Mouse (Mus musculus) splenic B cell, adult 2 months (primary cell): ENCODE measurements around the gene Dhx16.

Experiments used
- DNase-seq: peaks from one replicate; pipeline ENCODE4 v3.0.0-alpha.2; 2011; ENCODE audit warnings: low read depth, low spot score
- H3K27me3 ChIP-seq: 2 replicates; pipeline ENCODE4 v1.6.1; 2012; ENCODE audit warnings: mild to moderate bottlenecking, low read length, moderate library complexity, mixed read lengths; ENCODE audit not compliant: control insufficient read depth, poor library complexity, insufficient read depth, severe bottlenecking
- H3K36me3 ChIP-seq: 2 replicates; pipeline ENCODE4 v1.6.1; 2012; ENCODE audit warnings: mild to moderate bottlenecking, low read length, moderate library complexity, mixed read lengths; ENCODE audit not compliant: control insufficient read depth, poor library complexity, insufficient read depth, severe bottlenecking

The Dhx16 gene

DNA sequence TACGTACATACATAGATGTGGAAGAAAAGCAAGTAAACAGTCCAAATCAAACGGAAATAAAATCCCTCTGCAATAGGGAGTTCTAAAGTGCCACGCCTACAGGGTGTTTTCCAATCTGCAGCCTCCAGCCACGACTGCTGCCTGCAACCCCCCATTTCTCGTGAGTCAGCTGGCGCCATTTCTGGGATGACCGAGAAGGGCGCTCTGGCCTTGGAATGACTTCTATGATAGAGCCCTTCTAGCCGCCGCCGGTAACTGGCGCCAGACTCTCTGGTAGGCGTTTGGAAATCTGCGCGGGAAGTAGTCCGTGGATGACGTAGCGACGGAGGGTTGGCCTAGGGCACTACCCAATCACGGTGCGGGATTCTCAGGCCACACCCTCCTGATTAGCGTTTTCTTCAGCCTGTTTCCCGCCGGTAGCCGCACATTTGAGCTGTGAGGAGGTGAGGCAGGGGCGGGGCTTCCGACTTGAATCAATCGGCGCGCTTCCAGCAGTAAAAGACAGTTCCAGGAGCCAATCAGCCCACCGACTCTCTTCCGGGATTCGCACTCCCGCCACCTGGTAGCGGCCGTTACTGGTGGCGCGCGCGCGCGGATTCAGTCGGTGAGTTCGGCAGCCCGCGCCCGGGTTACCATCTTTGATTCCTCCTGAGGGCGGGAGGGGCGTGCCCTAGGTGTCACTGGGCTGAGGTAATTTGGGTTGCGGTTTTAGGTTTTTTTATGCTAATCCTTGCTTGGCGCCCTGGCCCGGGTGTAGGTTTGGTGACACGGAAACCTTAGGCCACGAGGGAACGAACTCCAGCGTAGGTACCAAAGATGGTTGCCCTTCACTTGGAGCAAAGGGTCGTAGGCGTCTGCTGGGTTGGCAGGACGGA lies 38.3 kb upstream of the Dhx16 start, which contains the start of gene Mdc1:
TSS of gene Mdc1 (plus strand) at position 440 of the 875 bp plus-strand sequence.
- DNase-seq = peak; percentile 100
- Histone ChIP-seq H3K36me3 (peaks cover 11% of the 10 kb centered on the region), H3K27me3 (no peaks in the 10 kb centered on the region)

DNA sequence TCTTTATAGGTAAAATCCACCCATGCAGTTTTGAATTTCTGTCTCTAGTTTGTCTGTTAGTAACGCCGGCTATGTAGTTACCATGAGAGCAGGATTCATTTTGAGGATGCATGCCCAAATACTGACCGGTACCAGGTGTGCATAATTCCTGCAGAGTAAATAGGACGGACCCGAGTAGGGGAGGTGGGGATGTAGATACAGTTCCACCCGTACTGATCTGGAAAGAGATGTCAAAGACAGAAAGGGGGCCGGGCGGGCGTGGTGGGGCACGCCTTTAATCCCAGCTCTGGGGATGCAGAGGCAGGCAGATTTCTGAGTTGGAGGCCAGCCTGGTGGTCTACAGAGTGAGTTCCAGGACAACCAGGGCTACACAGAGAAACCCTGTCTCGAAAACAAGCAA lies 37.6 kb upstream of the Dhx16 start:
- DNase-seq = no peak

DNA sequence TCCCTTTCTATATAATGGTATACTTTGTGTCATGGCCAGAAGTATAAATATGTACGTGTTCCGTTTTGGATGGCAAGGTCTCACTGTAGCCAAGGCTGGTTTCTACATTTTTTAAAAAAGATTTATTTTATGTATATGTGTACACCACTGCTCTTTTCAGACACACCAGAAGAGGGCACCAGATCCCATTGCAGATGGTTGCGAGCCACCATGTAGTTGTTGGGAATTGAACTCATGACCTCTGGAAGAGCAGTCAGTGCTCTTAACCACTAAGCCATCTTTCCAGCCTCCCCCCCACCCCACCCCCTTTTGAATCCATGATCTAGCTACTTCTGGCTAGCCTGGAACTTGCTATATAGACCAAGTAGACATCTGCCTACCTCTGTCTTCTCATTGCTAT lies 36.1 kb upstream of the Dhx16 start:
- H3K36me3 ChIP-seq = peaks cover 11% of the 10 kb centered on the region
- peak; percentile 29 for DNase-seq
- no peaks in the 10 kb centered on the region for H3K27me3 ChIP-seq

More for the DNA sequence above, 37.6 kb upstream of the Dhx16 start:
- Histone ChIP-seq H3K27me3 (no peaks in the 10 kb centered on the region), H3K36me3 (peaks cover 11% of the 10 kb centered on the region)

DNA sequence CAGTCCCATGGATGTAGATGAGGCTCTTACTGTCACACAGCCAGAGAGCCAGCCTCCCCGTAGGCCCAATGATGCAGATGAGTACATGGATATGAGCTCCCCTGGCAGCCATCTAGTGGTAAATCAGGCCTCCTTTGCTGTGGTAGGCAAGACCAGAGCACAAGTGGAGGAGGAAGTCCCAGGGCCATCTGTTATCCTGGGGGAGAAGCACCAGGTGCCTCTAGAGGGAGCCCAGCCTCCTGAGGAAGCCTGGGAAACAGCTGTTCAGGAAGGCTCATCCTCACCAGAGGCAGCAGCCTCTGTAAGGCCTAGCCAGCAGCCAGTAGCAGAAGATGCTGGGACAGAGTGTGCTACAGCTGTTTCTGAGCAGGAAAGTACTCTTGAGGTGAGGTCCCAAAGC lies 31.5 kb upstream of the Dhx16 start:
- DNase-seq = no peak
- no peaks in the 10 kb centered on the region for H3K27me3 ChIP-seq
- peaks cover 18% of the 10 kb centered on the region for H3K36me3 ChIP-seq

DNA sequence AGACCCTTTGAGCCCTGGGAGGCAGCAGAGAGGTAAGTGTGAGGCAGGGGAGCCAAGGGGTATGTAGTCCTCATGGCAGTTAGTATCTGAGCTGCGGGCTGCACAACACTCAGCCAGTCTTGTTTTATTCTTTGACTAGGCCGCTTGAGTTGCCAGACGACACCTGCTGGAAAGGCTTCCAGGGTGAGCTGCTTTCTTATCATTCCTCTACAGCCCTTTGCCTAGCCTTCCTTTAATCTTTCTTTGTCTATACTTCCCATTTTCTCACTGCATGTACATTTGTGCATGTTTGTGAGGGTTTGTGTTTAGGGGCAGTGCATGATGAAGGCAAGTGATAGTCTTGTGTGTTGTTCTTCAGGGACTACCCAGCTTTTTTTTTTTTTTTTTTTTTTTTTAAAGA lies 28.6 kb upstream of the Dhx16 start:
- Histone ChIP-seq H3K27me3 (no peaks in the 10 kb centered on the region), H3K36me3 (peaks cover 13% of the 10 kb centered on the region)
- no peak for DNase-seq

DNA sequence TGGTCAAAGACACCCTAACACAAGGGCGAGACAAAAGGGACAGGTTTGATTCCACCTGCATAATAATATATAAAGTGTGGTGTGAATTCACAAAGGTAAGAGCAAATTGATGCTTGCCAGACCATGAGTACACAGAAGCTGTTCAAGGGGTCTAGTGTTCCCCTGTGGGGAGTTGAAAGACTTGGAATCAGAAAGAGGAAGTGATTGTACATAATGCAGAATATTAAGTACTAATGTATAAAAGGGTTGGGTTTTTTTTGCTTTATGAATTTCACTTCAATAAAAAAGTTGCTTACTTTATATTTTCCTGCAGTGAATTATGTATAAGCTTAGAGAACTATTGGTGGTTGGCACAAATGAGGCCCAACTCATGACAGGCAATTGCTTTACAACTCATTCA lies 20.2 kb upstream of the Dhx16 start:
- H3K36me3 ChIP-seq = peaks cover 2% of the 10 kb centered on the region; the same call in 1 of the 2 replicates
- no peaks in the 10 kb centered on the region for H3K27me3 ChIP-seq
- no peak for DNase-seq

DNA sequence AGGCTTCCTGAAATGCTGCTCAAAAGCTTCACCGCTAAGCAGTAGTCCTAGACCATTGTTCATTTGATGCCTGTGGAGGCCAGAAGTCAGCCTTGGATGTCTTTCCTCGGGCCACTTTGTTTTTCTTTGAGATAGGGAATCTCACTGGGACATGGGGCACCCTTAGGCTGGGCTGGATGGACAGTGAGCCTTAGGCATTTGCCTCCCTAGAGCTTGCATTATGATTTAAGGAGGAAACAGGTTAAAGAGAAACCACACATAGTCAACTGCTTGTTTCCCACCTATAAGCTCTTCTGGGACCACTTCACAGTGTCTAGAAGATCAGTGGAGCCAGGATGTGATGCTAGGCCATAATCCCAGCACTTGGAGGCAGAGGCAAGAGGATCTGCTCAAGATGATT lies 19.8 kb upstream of the Dhx16 start:
- Histone ChIP-seq H3K36me3 (no peaks in the 10 kb centered on the region; the same call in 1 of the 2 replicates), H3K27me3 (no peaks in the 10 kb centered on the region)
- no peak for DNase-seq

DNA sequence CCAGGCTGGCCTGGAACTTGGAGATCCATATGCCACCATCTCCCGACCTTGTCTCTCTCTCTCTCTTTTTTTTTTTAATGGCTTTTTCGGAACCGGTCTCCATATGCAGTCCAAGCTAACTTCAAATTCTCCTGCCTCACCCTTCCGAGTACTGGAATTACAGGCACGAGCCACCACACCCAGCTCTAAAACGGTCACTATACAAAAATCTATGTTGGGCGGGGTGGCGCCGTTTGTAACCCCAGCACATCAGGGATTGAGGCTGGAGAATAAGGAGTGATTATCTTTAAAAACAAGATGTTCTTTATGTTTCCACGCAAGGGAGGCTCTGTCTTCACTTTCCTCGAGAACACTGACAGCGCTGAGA lies 18.8 kb upstream of the Dhx16 start:
- Histone ChIP-seq H3K36me3 (no peaks in the 10 kb centered on the region; the same call in 1 of the 2 replicates), H3K27me3 (no peaks in the 10 kb centered on the region)
- no peak for DNase-seq

DNA sequence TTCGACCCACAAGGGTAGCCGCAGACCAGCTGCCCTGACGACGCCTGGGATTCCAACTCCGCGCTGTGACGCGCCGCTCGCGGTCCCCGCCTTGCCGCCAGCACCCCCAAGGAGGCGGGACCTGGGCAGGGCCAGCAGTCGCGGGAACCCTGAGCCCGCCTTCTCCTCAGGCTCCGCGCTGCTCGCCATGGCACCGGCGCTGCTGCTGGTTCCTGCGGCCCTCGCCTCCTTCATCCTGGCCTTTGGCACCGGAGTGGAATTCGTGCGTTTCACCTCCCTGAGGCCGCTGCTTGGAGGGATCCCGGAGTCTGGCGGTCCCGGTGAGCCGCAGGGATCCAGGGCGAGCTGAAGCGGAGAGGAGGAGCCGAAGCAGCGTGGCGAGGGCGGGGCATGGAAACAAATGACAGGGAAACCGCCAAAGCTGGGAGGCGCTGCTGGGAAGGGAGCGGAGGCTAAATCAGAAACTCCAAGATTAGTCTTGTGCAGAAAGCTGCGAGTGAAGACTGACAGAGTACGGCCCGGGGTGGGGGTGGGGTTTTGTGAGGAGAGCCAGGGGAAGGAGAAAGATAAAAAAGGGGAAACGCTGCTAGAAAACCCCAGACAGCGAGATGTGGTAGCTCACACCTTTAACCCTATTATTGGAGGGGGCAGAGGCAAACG lies 18.3 kb upstream of the Dhx16 start, which contains the start of gene Nrm:
TSS of gene Nrm (plus strand) at position 121 of the 660 bp plus-strand sequence.
- H3K27me3 ChIP-seq = no peaks in the 10 kb centered on the region
- H3K36me3 ChIP-seq = no peaks in the 10 kb centered on the region; the same call in 1 of the 2 replicates
- DNase-seq = peak; percentile 84

DNA sequence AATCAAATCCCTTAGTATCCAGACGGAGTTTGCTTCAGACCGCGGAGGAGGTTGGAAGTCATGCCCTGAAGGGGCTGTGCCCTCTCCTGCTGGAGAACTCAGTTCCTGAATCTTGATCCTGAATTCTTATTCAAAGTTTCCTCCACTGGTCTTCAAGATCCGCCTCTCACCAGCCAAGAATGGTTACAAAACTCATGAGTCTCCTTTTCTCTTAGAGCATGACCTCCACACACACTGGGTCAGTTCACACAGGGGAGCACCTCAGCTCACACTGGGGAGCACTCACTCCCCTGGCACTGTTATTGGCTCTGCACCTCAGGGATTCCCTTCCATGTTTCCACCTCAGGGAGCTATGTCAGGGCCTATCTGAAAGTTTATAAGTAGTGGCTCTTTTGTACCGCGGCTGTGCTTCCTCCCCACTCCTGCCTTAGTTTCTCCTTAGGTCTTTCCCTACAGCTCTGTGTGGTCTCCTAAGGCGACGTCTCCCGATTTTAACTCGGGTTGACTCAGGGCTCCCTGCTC lies 14.7 kb upstream of the Dhx16 start:
- no peak for DNase-seq
- Histone ChIP-seq H3K27me3 (no peaks in the 10 kb centered on the region), H3K36me3 (no peaks in the 10 kb centered on the region)

DNA sequence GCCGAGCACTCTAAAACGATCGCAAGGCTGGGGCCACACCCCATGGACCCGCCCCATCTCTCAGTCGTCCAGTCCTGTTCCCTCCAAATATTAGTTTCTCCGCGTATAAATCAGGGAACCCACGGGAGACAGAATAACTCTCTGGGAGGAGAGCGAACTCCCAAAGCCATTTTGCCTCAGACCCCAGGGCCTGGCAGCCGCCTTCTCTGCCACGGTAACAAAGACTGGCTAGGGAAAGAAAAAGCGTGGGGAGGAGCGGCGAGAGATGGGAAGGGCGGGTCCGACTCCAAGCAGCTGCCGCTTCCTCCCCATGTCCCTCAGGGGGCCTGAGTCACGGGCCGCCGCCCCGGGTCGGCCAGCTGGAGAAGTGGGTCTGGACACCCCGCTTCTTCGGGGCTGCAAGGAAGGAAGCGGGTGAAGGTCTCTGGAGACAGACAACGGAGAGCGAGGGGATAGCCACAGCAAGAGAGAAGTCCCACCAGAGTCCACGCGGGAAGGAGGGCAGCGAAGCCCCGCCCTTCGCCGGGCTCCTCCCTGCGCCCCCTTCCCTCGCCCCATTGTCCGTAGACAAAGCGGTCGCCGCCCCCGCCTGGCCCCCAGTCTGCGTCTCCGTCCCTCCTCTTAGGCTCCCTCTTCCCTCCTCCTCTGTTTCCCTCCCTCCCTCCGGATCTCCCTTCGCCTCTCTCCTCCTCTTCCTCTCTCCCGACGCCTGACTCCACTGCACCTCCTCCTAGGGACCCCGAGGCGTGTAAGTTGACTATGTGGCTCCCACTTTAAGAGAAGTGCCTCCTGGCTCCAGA lies 13.9 kb upstream of the Dhx16 start, which contains the start of gene Ppp1r18:
TSS of gene Ppp1r18 (plus strand) at position 113 of the 800 bp plus-strand sequence.
- peak; percentile 68 for DNase-seq
- Histone ChIP-seq H3K36me3 (no peaks in the 10 kb centered on the region; the same call in 1 of the 2 replicates), H3K27me3 (no peaks in the 10 kb centered on the region)

DNA sequence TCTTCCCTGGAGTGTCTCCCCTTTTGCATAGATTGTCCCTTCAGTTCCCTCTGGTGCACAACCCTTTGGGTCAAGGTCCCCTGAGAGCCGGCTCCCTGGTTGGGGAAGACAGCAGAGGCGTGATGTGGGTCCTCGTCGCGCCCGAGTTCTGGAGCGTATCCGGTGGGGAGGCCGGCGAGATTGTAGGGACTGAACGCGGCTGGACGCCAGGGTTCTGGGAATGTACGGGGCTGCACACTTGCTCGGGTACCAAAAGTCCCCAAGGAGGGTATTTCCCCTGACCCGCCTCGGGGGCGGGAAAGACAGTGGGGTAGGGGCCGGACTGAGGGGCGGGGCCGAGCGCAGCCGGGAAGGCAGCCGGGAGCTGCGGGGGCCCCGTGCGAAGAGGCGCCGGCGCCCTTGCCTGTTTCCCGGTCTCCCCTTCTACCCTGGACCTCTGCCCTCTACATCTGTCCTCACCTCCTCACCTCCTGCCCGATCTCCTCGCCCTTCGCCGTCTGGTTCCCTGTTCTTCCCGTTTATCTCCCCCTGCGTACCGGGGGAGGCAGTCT lies 13.3 kb upstream of the Dhx16 start:
- peak; percentile 55 for DNase-seq
- H3K27me3 ChIP-seq = no peaks in the 10 kb centered on the region

DNA sequence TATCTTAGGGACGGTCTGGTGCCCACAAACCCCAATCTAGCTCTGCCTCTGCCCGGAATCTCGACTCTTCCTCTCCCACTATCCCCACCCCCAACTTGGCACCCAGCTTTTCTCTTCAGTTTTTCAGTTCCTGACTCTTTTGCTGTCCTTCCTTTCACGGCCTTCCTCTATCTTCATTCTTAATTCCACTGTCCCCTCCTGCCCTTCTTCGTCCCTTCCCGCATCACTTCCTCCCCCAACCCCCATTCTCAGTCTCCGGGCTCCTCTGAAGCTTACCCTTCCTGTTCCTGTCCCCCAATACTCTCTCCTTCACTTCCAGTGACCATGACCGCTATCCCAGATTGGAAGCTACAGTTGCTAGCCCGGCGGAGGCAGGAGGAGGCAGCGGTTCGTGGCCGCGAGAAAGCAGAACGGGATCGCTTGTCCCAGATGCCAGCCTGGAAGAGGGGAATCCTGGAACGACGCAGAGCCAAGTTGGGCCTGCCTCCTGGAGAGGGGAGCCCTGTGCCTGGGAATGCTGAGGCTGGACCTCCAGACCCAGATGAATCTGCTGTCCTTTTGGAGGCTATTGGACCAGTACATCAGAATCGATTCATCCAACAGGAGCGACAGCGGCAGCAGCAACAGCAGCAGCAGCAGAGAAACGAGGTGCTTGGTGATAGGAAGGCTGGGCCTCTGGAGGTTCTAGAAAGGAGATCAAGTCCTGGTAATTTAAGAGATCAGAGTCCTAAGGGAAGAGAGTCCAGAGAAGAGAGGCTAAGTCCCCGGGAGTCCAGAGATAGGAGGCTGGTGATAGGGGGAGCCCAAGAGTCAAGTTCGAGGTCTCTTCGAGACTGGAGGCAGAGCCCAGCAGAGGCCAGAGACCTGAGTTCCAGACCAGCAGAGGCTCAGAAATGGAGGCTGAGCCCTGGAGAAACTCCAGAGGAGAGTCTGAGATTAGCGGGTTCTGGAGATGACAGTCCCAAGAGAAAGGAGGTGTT lies 12.4 kb upstream of the Dhx16 start:
- H3K36me3 ChIP-seq = peaks cover 3% of the 10 kb centered on the region; the same call in 1 of the 2 replicates
- no peaks in the 10 kb centered on the region for H3K27me3 ChIP-seq
- peak; percentile 73 for DNase-seq

More for the DNA sequence above, 13.3 kb upstream of the Dhx16 start:
- H3K36me3 ChIP-seq = peaks cover 3% of the 10 kb centered on the region; the same call in 1 of the 2 replicates
